Mouse (Mus musculus): ENCODE measurements around the gene Ago4. TPM values are rescaled to one million over a fixed set of nuclear protein-coding genes. Genes with fewer than 3 reads are reported as not detected.

Ago4 gene
- polyA plus RNA-seq, 1 experiment from 2014 or later, result 10.9 TPM

DNA sequence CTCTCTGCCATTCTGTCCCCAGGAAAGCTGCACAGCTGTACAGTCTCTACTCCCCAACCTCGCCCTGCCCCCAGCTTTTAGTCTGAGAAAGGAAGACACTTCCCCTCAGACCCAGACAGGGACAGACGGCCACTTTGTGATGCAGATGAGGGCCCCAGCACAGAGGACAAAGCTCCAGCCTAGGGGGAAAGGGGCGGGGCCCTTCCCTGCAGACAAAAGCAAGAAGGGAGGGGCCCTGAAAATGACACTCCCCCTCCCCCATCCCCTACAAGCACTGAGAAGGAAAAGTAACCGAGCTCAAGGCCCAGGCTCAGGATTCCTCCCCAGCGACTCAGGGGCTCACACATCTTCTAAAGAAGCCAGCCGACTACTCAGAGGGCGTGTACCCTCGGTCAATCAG, 67.4 kb downstream of the Ago4 start:
- ATAC-seq (replicated peaks), result peak; percentile 41; the same call in 1 of the 2 replicates
- H3K4me1 ChIP-seq, result peaks cover 58% of the 10 kb centered on the region
- peak overlapping the region; percentile 26; the same call in 1 of the 2 replicates for H3K9ac ChIP-seq

GRCm38 (mm10) chr4:126464892-126465235, 68.4 kb downstream of the Ago4 start:
- Histone ChIP-seq H3K4me2 (peak overlapping the region; percentile 61), H3K27me3 (replicated peaks) (no peaks in the 10 kb centered on the region), H3K4me1 (peaks cover 58% of the 10 kb centered on the region), H3K9ac (no peak overlapping the region), H3K36me3 (replicated peaks) (peaks cover 6% of the 10 kb centered on the region; the same call in 1 of the 2 replicates), H3K27ac (peak overlapping the region; percentile 93), H3K9me3 (no peaks in the 10 kb centered on the region), H3K4me3 (peak overlapping the region; percentile 60)
- ATAC-seq (replicated peaks), result no peak
- WGBS, result 3% methylated on average over 2 of the region's 2 CpGs

More for the DNA sequence above, 67.4 kb downstream of the Ago4 start:
- WGBS, result under 1% methylated on average over 8 of the region's 8 CpGs
- Histone ChIP-seq H3K36me3 (replicated peaks) (no peaks in the 10 kb centered on the region; the same call in 1 of the 2 replicates), H3K27ac (peak overlapping the region; percentile 93), H3K9me3 (no peaks in the 10 kb centered on the region), H3K27me3 (replicated peaks) (no peaks in the 10 kb centered on the region), H3K4me2 (peak overlapping the region; percentile 61), H3K4me3 (peak overlapping the region; percentile 60)

DNA sequence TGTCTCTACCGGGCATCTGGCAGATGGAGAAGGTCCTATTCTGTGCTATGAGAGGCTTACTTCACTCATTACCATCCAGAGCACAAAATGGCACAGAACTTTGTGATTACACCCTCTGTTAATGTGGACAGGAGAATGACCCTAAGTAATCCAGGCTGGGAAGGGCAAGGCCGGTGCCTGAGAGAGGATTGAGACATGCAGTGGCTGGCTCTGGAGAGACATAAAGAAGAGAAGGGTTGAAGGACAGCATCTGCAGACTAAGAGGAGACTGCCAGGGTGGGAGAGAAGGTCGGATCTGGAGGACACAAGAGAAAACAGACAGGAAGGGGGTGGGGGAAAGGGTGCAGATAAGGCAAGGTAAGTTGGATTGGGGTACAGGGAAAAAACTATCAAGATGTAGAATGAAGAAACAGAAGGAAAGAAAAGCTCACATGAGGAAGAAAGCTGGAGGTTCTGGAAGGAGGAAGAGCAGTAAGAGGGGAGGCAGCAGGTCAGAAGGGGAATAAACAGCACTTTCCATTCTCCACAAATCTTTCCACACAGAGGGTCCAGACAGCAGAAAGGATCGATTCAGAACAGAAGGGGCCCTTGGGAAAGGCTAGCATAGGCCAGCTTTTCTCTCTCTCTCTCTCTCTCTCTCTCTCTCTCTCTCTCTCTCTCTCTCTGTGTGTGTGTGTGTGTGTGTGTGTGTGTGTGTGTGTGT, 68.9 kb downstream of the Ago4 start:
- Histone ChIP-seq H3K36me3 (replicated peaks) (peaks cover 12% of the 10 kb centered on the region; the same call in 1 of the 2 replicates), H3K4me2 (peak overlapping the region; percentile 61), H3K4me1 (peaks cover 57% of the 10 kb centered on the region), H3K9ac (no peak overlapping the region), H3K27ac (peak overlapping the region; percentile 93), H3K9me3 (no peaks in the 10 kb centered on the region), H3K4me3 (no peak overlapping the region), H3K27me3 (replicated peaks) (no peaks in the 10 kb centered on the region)
- 5% methylated on average over 4 of the region's 4 CpGs for WGBS
- ATAC-seq (replicated peaks), result no peak

GRCm38 (mm10) chr4:126455441-126455840, 77.8 kb downstream of the Ago4 start:
- Histone ChIP-seq H3K4me1 (no peaks in the 10 kb centered on the region), H3K9ac (no peak overlapping the region), H3K9me3 (no peaks in the 10 kb centered on the region), H3K4me2 (no peak overlapping the region), H3K27me3 (replicated peaks) (no peaks in the 10 kb centered on the region), H3K27ac (no peak overlapping the region), H3K36me3 (replicated peaks) (peaks cover 80% of the 10 kb centered on the region), H3K4me3 (no peak overlapping the region)
- no peak for ATAC-seq (replicated peaks)
- 93% methylated on average over 7 of the region's 7 CpGs for WGBS

DNA sequence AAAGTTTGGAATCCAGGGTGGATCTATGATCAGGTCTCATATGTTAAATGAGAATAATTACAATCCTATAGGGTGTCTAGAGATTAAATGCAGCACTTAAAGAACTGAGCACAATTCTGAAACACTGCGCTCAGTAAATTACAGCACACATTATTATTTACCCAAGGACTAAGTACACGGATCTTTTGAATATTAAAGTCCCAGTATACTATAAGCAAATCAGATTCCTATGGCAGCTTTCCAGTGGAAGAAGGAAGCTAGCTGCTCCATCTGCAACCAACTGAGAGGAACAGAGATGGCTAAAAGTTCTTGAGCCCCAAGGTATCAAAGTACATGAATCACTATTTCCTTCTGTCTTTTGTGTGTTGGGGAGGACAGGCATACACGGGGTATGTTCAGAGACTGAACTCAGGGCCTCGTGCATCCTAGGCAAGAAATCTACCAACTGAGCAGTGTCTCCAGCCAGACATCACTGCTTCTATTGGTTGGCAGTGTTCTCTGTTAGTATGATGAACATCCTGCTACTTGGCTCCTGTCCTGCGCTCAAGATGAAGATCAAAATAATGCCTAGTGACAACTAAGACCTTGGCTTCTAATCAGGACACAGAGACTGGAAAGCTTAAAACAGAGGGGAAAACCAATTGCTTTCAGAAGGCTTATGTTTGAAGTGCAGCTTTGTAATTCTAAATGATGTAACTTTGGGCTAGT, 78.6 kb downstream of the Ago4 start:
- H3K9ac ChIP-seq, result no peak overlapping the region
- H3K4me3 ChIP-seq, result no peak overlapping the region
- 94% methylated on average over 5 of the region's 5 CpGs for WGBS
- peaks cover 77% of the 10 kb centered on the region for H3K36me3 ChIP-seq (replicated peaks)
- H3K27me3 ChIP-seq (replicated peaks), result no peaks in the 10 kb centered on the region
- no peak for ATAC-seq (replicated peaks)
- no peak overlapping the region for H3K4me2 ChIP-seq
- no peaks in the 10 kb centered on the region for H3K9me3 ChIP-seq
- no peaks in the 10 kb centered on the region for H3K4me1 ChIP-seq
- no peak overlapping the region for H3K27ac ChIP-seq

GRCm38 (mm10) chr4:126450268-126450667, 83.0 kb downstream of the Ago4 start:
- no peak overlapping the region for H3K9ac ChIP-seq
- H3K27me3 ChIP-seq (replicated peaks), result no peaks in the 10 kb centered on the region
- no peak overlapping the region for H3K27ac ChIP-seq
- H3K4me1 ChIP-seq, result no peaks in the 10 kb centered on the region
- no peaks in the 10 kb centered on the region for H3K9me3 ChIP-seq
- no peak overlapping the region for H3K4me3 ChIP-seq
- ATAC-seq (replicated peaks), result no peak
- peaks cover 68% of the 10 kb centered on the region for H3K36me3 ChIP-seq (replicated peaks)
- 97% methylated on average over 1 of the region's 1 CpGs for WGBS
- H3K4me2 ChIP-seq, result no peak overlapping the region

DNA sequence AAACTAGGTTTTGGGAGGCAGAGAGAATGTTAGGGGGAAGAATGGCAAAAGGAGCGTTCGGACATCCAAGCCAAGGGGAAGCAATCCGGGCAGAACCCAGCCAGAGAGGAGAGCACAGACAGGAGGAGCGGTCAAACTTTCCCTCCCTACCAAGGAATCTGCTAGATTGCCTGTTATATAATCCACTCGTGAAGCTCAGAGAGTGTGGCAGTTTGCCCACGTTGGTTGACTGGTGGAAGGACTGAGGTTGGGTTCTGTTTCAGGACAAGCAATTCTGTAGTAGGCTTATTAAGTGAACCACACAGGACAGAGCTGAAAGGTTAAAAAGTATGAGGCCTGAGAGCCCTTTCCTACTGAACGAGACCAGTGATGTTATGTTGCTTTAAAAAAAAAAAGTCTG, 86.1 kb downstream of the Ago4 start:
- WGBS, result 91% methylated on average over 7 of the region's 7 CpGs
- Histone ChIP-seq H3K9me3 (no peaks in the 10 kb centered on the region), H3K27me3 (replicated peaks) (no peaks in the 10 kb centered on the region), H3K9ac (no peak overlapping the region), H3K4me2 (no peak overlapping the region), H3K4me3 (no peak overlapping the region), H3K36me3 (replicated peaks) (peaks cover 64% of the 10 kb centered on the region), H3K27ac (no peak overlapping the region), H3K4me1 (no peaks in the 10 kb centered on the region)
- ATAC-seq (replicated peaks), result no peak

- no peaks in the 10 kb centered on the region for H3K27me3 ChIP-seq (replicated peaks)
- no peaks in the 10 kb centered on the region for H3K4me1 ChIP-seq
- 83% methylated on average over 3 of the region's 3 CpGs for WGBS
- H3K9me3 ChIP-seq, result no peaks in the 10 kb centered on the region
- H3K4me2 ChIP-seq, result no peak overlapping the region
- ATAC-seq (replicated peaks), result no peak
- no peak overlapping the region for H3K27ac ChIP-seq
- H3K9ac ChIP-seq, result no peak overlapping the region
- no peak overlapping the region for H3K4me3 ChIP-seq
- H3K36me3 ChIP-seq (replicated peaks), result peaks cover 73% of the 10 kb centered on the region
These were observed 88.7 kb downstream of the Ago4 start for GRCm38 (mm10) chr4:126444528-126444927.

Small RNAs within 50 kb of the gene (microRNA-seq; reads per million reads assigned to microRNA genes)
- not detected for gene Mir7119

Other genes starting within 250 kb of the Ago4 start
- gene Col8a2, start 246.7 kb downstream of the Ago4 start, polyA plus RNA-seq (2015; fragmentation: Nextera tagmentation; extraction: Ambion mirVana), result 2.6 and 2.9 TPM in 2 replicates
- 94.6 and 99.9 TPM in 2 replicates for gene Adprhl2, start 211.8 kb downstream of the Ago4 start, polyA plus RNA-seq (2015; fragmentation: Nextera tagmentation; extraction: Ambion mirVana)
- 11.8 and 15.1 TPM in 2 replicates for gene Tekt2, start 207.8 kb downstream of the Ago4 start, polyA plus RNA-seq (2015; fragmentation: Nextera tagmentation; extraction: Ambion mirVana)
- gene Ago3, start 103.9 kb downstream of the Ago4 start, polyA plus RNA-seq (2015; fragmentation: Nextera tagmentation; extraction: Ambion mirVana), result 18.0 and 18.6 TPM in 2 replicates
- gene Ago1, start 64.9 kb downstream of the Ago4 start, polyA plus RNA-seq (2015; fragmentation: Nextera tagmentation; extraction: Ambion mirVana), result 11.9 TPM in 2 replicates
- 5.7 and 6.2 TPM in 2 replicates for gene Clspn, start 23.5 kb upstream of the Ago4 start, polyA plus RNA-seq (2015; fragmentation: Nextera tagmentation; extraction: Ambion mirVana)
- 16.3 and 16.6 TPM in 2 replicates for gene 5730409E04Rik, start 76.3 kb upstream of the Ago4 start, polyA plus RNA-seq (2015; fragmentation: Nextera tagmentation; extraction: Ambion mirVana)
- gene Psmb2, start 144.2 kb upstream of the Ago4 start, polyA plus RNA-seq (2015; fragmentation: Nextera tagmentation; extraction: Ambion mirVana), result 383 and 406 TPM in 2 replicates
- 0.79 and 0.93 TPM in 2 replicates for gene Tfap2e, start 202.8 kb upstream of the Ago4 start, polyA plus RNA-seq (2015; fragmentation: Nextera tagmentation; extraction: Ambion mirVana)
- 133 TPM in 2 replicates for gene Ncdn, start 220.0 kb upstream of the Ago4 start, polyA plus RNA-seq (2015; fragmentation: Nextera tagmentation; extraction: Ambion mirVana)
- gene AU040320, start 220.1 kb upstream of the Ago4 start, polyA plus RNA-seq (2015; fragmentation: Nextera tagmentation; extraction: Ambion mirVana), result 40.5 and 41.4 TPM in 2 replicates